Mouse (Mus musculus): ENCODE data around the gene Agpat2. TPM values are rescaled to one million over a fixed set of nuclear protein-coding genes. Genes with fewer than 3 reads are reported as not detected.

Agpat2 gene
- total and polyA plus RNA-seq, 3 experiments, result 22.3 to 42.4 TPM; not detected in 1

DNA sequence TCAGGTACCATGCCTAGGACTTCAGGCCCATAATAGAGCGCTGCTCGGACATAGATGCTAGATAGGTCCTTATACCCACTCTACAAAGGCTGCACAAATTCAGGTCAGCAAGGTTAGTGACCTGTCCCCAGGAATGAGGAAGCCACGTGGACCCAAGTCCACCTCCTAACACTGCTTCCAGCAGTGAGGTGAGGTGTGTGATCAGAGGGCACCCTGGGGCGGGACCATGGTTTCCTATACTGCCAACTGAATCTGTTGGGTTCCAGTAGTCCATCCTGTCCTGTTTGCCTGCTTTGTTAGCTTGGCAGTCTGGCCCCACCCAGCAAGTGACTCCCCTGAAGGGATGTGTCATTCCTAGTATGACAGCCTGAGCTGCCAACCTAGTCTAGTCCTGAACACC is 4.3 kb downstream of the Agpat2 start:
- Histone ChIP-seq H3K9ac (ENCODE audit: control insufficient read depth, low read depth, low read length, poor library complexity, severe bottlenecking) (no peak overlapping the region), H3K4me3 (ENCODE audit: control insufficient read depth in 1 of 2, insufficient read depth in 1 of 2, low read depth in 2 of 2, low read length in 2 of 2) (no peak overlapping the region), H3K27me3 (ENCODE audit: control insufficient read depth in 1 of 2, insufficient read depth in 2 of 2, low read length in 2 of 2) (no peaks in the 10 kb centered on the region), H3K36me3 (ENCODE audit: control insufficient read depth in 1 of 2, insufficient read depth in 2 of 2, low read length in 2 of 2) (no peaks in the 10 kb centered on the region), H3K9me3 (replicated peaks; ENCODE audit: insufficient read depth, low read length) (no peaks in the 10 kb centered on the region), H3K79me2 (ENCODE audit: control insufficient read depth, insufficient read depth, low read length, poor library complexity) (no peaks in the 10 kb centered on the region; the same call in 1 of the 2 replicates), H3K27ac (ENCODE audit: control insufficient read depth, low read depth, low read length) (no peak overlapping the region), H3K4me1 (ENCODE audit: control insufficient read depth in 1 of 2, insufficient read depth in 2 of 2, low read length in 2 of 2) (no peaks in the 10 kb centered on the region; a peak in 1 of 4 replicates)
- no peak for TF ChIP-seq MAX (IDR thresholded peaks at IDR 0.05; ENCODE audit: low read length)
- TF ChIP-seq ZC3H11A (IDR thresholded peaks at IDR 0.05; ENCODE audit: low read depth, low read length), result no peak
- TF ChIP-seq RCOR1 (IDR thresholded peaks at IDR 0.05; ENCODE audit: low read depth, low read length), result no peak
- TF ChIP-seq TCF12 (IDR thresholded peaks at IDR 0.05; ENCODE audit: low read depth, low read length), result no peak
- TF ChIP-seq GABPA (IDR thresholded peaks at IDR 0.05; ENCODE audit: low read depth, low read length), result no peak
- TF ChIP-seq POLR2AphosphoS5 (IDR thresholded peaks at IDR 0.05; ENCODE audit: borderline replicate concordance, low read depth, low read length), result no peak
- no peak for TF ChIP-seq RAD21 (IDR thresholded peaks at IDR 0.05; ENCODE audit: low read depth, low read length)
- TF ChIP-seq CHD2 (IDR thresholded peaks at IDR 0.05; ENCODE audit: low read length), result no peak
- no peak for TF ChIP-seq KAT2A (conservative IDR thresholded peaks at IDR 0.05; ENCODE audit: low read depth, low read length)
- TF ChIP-seq USF2 (IDR thresholded peaks at IDR 0.05; ENCODE audit: borderline replicate concordance in 1 of 2, insufficient read depth in 1 of 2, low read depth in 1 of 2, low read length in 2 of 2), result no peak
- no peak for TF ChIP-seq TAL1 (IDR thresholded peaks at IDR 0.05; ENCODE audit: low read length)
- TF ChIP-seq GATA1 (IDR thresholded peaks at IDR 0.05; ENCODE audit: low read depth, low read length), result no peak
- no peak for TF ChIP-seq NELFE (IDR thresholded peaks at IDR 0.05; ENCODE audit: low read depth, low read length)
- no peak for TF ChIP-seq USF1 (IDR thresholded peaks at IDR 0.05; ENCODE audit: low read depth, low read length)
- no peak for TF ChIP-seq POLR2AphosphoS2 (IDR thresholded peaks at IDR 0.05; ENCODE audit: low read length)
- TF ChIP-seq MYB (IDR thresholded peaks at IDR 0.05; ENCODE audit: low read depth, low read length), result no peak
- no peak for TF ChIP-seq SIN3A (IDR thresholded peaks at IDR 0.05; ENCODE audit: low read length)
- no peak for TF ChIP-seq MAZ (IDR thresholded peaks at IDR 0.05; ENCODE audit: low read depth, low read length)
- no peak for TF ChIP-seq ELF1 (IDR thresholded peaks at IDR 0.05; ENCODE audit: low read depth, low read length)
- no peak for DNase-seq (ENCODE audit: low read depth, low spot score)

DNA sequence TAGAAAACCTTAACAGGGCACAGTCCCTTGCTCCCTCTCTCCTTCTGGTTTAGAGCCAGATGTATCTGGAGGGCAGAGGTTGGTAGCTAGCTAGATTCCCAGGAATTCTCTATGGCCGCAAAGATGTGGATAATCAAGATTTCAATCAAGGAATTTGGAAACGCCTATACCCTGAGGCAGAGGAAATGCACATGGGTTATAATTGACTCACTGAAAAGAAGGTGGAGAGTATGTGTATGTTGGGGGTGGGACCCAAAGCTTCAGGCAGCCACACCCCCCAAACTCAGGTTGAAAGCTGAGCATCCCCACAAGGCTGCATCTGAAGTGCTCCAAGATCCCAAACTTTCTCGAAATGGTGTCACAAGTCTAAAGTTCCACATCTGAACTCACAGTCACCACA is 5.8 kb downstream of the Agpat2 start:
- Histone ChIP-seq H3K27ac (ENCODE audit: control insufficient read depth, low read depth, low read length) (no peak overlapping the region), H3K27me3 (ENCODE audit: control insufficient read depth in 1 of 2, insufficient read depth in 2 of 2, low read length in 2 of 2) (no peaks in the 10 kb centered on the region), H3K4me1 (ENCODE audit: control insufficient read depth in 1 of 2, insufficient read depth in 2 of 2, low read length in 2 of 2) (no peaks in the 10 kb centered on the region; a peak in 1 of 4 replicates), H3K9me3 (replicated peaks; ENCODE audit: insufficient read depth, low read length) (no peaks in the 10 kb centered on the region), H3K79me2 (ENCODE audit: control insufficient read depth, insufficient read depth, low read length, poor library complexity) (no peaks in the 10 kb centered on the region; the same call in 1 of the 2 replicates), H3K4me3 (ENCODE audit: control insufficient read depth in 1 of 2, insufficient read depth in 1 of 2, low read depth in 2 of 2, low read length in 2 of 2) (no peak overlapping the region), H3K36me3 (ENCODE audit: control insufficient read depth in 1 of 2, insufficient read depth in 2 of 2, low read length in 2 of 2) (no peaks in the 10 kb centered on the region), H3K9ac (ENCODE audit: control insufficient read depth, low read depth, low read length, poor library complexity, severe bottlenecking) (no peak overlapping the region)
- TF ChIP-seq NRF1 (IDR thresholded peaks at IDR 0.05; ENCODE audit: insufficient read depth, low read depth, low read length, poor library complexity, severe bottlenecking) (no peak), TCF12 (IDR thresholded peaks at IDR 0.05; ENCODE audit: low read depth, low read length) (no peak), MXI1 (IDR thresholded peaks at IDR 0.05; ENCODE audit: low read depth, low read length) (no peak), RAD21 (IDR thresholded peaks at IDR 0.05; ENCODE audit: low read depth, low read length) (no peak), TAL1 (IDR thresholded peaks at IDR 0.05; ENCODE audit: low read length) (no peak), NELFE (IDR thresholded peaks at IDR 0.05; ENCODE audit: low read depth, low read length) (no peak), POLR2AphosphoS2 (IDR thresholded peaks at IDR 0.05; ENCODE audit: low read length) (no peak), GABPA (IDR thresholded peaks at IDR 0.05; ENCODE audit: low read depth, low read length) (no peak), JUND (IDR thresholded peaks at IDR 0.05; ENCODE audit: low read depth, low read length) (no peak), ZC3H11A (IDR thresholded peaks at IDR 0.05; ENCODE audit: low read depth, low read length) (no peak), EP300 (IDR thresholded peaks at IDR 0.05; ENCODE audit: low read depth in 1 of 2, low read length in 2 of 2) (no peak), MYC (IDR thresholded peaks at IDR 0.05; ENCODE audit: low read depth, low read length) (no peak), USF1 (IDR thresholded peaks at IDR 0.05; ENCODE audit: low read depth, low read length) (no peak), CTCF (IDR thresholded peaks at IDR 0.05 in 2 of 3, conservative IDR thresholded peaks at IDR 0.05 in 1 of 3; ENCODE audit: control insufficient read depth in 1 of 3, insufficient read depth in 1 of 3, low read depth in 2 of 3, low read length in 3 of 3, poor library complexity in 1 of 3, severe bottlenecking in 1 of 3) (no peak)
- DNase-seq (ENCODE audit: low read depth, low spot score), result no peak

All from MEL (cell line).